Mouse (Mus musculus) fat pad, adult 2 months (tissue): ENCODE data around the gene Cd207.

ENCODE experiments used
- DNase-seq: peaks from one replicate; pipeline ENCODE4 v3.0.0-alpha.2; 2011; ENCODE audit warnings: low read depth, low spot score; ENCODE audit errors: extremely low read depth

Cd207 gene

GRCm38 (mm10) chr6:83677757-83678156 lies at the start of gene Cd207:
TSS of gene Cd207 (minus strand) at chr6:83677857.
- no peak for DNase-seq

DNA sequence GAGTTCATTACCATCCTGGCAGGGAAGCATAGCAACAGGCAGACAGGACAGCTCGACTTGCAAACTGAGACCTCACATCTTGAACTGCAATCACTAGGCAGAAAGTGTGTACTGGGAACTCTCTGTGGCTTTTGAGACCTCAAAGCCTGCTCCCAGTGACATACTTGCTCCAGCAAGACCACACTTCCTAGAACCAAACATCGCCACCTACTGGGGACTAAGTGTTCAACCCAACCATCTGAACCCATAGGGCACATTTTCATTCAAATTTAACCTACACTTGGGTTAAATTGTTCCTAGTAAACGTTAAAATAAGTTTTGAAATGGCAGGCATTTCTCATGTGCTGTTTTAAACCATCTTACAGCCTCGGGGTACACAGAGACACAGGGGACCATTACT lies 49.5 kb upstream of the Cd207 start:
- no peak for DNase-seq

- DNase-seq = no peak
Measured at GRCm38 (mm10) chr6:83722526-83722925, 44.9 kb upstream of the Cd207 start.

DNA sequence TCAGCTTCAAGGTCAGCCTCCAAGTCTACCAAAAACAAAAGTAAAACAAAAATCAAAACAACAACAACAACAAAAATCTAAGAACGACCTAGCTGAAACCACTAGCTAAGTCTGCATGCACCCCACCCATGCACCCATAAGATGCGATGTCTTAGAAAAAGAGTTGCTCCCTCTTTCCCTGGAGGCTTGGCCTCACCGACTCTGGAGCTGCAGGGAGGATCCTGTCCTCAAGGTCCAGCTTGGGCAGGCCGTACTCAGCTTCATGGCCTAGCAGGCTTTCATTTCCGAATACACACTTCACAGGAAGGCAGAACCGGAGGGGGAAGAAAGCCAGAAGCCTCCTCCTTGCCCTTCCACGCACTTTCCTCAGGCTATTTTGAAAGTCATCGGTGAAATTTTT lies 39.4 kb upstream of the Cd207 start:
- no peak for DNase-seq

DNA sequence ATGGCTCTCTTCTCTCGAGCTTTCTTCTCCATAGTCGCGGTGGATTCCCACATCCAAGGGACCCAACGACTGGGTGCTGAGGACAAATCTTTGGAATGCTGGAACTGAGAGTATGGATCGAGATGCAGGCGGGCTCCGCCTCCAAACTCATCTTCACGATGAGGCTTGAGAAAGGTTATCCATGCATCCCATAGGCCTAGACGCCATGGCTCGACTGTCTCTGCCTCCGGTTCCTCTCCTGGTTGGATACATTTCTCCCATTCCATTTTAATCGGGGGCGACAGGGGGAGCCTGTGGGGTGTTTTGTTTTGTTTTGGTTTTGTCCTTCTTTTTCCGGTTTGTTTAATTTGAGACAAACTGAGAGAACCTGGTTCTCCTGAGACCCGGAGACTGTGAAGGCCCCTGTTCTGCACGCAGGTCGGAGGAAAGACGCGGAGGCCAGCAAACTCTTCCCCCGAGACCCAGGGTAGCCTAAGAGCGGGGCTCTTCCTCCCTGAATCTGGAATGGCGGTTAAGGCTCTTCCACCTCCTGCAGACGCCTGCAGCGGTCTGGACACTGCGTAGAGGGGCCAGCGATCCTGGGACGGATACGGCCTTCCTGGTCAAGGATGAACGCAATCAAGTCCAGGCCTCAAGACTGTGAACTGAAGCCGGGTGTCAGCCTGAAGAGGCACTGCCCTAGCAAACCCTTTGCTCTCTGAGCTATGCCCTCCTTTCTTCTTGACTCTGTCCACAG lies 38.0 kb upstream of the Cd207 start:
- no peak for DNase-seq

DNA sequence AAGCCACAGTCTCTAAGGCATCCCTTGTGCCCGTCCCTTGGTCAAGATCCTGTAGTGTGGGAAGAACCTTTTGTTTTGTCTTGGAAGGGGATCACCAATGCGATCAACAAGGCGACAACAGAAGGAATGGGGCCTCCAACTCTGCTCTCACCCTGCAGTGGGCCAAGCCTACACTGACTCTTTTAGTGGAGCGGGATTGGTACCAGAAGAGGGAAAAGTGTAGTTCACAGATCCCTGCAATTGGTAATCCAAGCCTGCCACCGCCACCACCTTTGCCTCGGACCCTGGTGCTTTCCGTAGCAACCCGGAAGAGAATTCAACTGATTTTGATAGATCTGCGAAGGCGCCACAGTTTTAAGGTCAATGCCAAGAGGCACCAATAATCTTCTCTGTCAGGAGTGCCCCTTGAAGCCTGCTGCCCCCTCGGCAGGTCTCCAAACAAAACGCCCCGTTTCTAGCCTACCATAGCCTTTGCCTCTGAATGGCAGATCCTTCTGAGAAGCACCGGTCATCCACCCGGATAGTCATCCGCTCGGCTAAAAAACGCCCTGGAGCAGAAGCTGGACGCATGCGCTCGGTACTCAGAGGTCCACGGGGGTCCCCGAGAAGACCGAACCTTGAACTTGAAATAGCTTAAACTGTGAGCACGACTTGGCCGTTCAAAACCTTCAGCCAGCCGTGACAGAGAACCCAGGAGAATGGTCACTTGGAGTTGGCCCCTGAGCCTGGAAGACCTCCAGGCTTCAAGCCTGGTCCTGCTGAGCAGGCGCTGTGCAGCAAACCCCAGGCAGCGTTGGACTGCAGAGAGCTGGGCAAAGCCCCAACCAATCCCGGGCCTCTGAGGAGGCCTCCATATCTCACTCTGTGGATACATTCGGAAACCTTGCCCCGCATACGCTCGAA lies 36.8 kb upstream of the Cd207 start:
- DNase-seq = no peak

GRCm38 (mm10) chr6:83713271-83714136 lies 35.8 kb upstream of the Cd207 start:
- DNase-seq = no peak

DNA sequence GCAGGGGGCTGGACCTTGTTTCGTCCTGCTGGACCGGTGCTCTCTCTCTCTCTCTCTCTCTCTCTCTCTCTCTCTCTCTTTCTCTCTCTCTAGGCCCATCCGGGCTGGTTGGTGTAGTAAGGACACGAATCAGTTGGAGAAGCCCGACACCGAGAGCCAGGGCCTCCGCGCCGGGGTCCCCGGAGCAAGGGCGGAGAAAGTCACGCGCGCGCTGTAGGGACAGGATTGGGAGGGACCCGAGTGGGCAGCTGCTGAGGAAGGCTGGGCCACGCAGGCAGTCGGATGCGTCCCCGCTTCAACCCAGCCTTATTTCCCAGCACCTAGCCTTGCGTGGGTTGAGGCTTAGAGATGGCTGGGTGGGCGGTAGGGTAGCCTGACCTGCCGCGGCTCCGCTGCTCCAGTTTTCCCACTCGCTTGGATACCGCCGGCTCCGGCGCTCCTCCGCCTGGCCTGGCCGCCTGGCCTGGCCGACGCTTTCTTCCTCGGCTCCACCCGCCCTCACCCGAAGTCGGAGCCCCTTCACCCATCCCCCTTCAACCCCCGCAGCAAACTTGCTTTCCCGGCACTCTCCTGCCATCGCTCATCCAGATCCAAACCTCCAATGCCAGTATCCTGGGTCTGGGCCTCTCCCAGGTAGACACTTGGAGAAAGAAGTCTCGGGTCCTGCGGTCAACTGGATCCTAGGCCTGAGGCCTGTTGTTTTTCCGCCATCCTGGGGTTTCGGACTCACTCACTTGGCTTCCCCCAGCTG lies 34.2 kb upstream of the Cd207 start:
- no peak for DNase-seq

- no peak for DNase-seq
Measured at GRCm38 (mm10) chr6:83711067-83711675, 33.5 kb upstream of the Cd207 start, which contains the start of gene Vax2. TSS of gene Vax2 (plus strand) at chr6:83711264.

DNA sequence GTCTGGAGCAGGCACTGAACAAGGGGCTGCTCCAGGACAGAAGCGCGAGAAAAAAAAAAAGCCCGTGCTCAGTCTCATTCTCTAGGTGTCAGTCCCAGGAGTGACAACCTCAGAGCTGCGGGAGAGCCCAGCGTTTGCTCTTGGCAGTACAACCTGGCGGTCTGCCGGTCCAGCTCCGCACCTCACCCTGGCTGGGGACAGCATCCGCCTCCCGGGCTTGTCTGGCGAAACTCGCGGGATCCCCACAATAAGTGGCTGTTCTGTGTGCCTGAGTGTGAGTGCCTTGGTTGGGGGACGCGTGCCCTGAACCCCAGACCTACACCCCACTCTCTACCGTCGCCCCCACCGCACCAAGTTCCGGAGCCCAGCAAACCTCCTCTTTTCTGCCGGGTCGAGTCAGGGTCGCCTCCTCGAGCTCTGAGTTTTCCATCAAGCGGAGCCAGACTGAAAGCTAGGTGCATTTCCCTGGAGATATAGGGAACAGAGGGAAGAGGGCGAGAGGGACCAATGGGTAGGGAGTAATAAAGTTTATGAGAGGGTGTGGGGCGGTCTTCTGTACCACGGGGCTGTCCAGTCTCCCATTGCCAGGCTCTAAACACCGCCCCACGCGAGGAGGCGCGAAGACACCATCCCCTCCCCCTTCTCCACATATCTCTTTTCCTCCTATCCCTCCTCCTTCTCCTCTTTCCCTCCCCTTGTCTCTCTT lies 32.9 kb upstream of the Cd207 start:
- no peak for DNase-seq

- no peak for DNase-seq
Measured at GRCm38 (mm10) chr6:83707738-83708510, 30.3 kb upstream of the Cd207 start.

DNA sequence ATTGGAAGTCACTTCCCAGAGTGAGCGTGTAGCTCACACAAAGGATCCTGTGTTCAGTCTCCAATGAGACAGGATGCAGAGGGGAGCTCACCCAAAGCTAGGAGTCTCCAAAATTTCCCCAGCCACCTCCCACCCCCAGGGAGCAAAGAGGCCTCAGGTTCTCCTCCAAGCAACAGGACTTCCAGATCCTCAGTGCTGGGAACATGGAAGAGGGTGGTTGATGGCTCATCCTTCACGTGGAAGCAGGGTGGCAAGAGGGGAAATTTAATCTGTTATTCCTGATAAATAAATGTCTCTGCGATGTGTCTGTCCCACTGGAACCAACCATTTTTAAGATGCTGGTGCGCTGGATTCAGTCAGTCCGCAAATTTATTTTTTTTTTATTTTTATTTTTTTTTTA lies 27.0 kb upstream of the Cd207 start:
- DNase-seq = no peak

DNA sequence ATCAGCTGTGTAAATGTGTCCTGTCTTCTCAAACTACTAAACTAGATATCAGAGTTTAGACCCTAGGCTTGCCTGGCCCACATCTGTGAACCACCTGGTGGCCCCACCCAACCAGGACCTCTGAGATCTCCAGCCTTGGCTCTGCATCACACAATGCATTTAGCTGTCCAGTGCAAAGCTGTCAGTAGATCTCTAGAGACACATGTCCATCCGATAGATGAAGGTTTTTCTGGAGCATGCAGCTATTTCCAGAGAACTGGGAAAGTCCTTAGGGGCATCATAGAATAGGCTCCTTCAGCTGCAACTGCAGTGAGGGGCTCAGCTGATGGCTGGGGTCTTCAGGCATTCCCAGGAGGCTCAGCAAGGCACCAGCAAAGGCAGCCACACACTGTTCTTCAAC lies 26.6 kb upstream of the Cd207 start:
- DNase-seq = no peak

DNA sequence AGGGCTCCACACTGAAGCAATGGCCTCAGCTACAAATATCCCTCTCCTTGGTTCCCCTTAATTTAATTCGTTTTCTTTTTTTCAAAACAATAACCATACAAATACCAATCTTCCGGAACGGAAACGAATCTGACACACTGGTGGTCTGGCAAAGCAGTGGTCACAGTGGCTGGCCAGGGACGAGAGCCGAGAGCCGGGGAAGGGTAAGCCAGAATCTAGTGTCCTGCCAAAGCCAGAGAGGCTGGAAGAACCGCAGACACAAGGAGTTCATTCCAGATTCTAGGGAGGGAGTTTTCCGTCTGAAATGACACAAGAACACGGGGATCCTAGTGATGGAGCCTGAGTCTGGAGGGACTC lies 26.0 kb upstream of the Cd207 start:
- no peak for DNase-seq

DNA sequence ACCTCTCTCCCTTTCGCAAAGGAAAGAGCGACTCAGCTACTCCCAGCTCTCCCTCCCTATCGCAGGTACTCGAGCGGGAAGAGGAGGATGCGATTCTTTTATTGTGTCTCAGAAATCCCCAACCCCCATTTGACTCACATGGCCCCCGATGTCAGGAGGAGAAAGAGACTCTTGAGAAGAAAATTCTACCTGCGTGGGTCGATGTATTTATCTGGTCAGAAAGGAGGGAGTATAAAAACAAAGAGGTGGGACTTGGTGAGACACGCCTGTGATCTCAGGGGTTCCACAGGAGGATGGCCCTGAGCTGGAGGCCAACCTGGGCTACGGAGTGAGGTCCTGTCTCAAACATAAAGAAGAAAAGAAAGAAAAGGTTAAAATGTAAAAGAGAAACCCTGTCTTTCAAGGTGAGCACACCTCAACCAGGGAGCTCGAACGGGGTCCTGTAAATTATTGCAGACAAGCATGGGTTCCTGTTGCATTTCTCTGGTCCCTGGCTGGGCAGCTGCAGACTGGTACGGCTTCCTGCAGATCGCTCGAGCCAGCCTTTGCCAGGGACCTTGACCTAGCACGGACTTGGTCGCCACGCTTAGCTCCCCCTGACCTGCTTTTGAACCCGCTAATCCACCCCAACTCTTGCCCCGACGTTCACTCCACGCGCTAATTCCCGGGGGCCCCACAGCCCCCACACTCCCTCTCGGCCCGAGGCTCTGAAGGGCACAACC lies 25.5 kb upstream of the Cd207 start:
- no peak for DNase-seq

GRCm38 (mm10) chr6:83702146-83702999 lies 24.7 kb upstream of the Cd207 start:
- no peak for DNase-seq

DNA sequence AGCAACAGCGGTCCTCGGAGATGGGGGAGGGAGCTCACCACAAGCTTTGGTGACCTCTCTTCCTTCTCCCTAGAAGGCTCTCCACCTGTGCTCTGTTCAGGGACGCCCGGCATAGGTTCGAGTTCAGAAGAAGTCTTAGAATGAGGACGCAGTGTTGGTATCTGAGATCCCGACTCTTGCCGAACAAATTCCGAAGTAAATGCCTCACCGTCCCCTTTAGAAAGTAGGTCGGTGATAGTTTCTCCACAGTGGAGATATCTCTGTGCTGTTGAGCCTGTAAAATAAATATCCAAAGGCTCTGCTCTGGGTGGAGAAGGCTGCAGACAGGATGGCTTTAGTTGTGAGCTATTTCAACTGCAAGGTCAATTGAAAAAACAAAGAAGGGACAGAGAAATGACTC lies 23.3 kb upstream of the Cd207 start:
- no peak for DNase-seq
